Mouse (Mus musculus) liver, adult 2 months (tissue): Measurements from ENCODE around the gene Rhbdd1. TPM values are rescaled to one million over a fixed set of nuclear protein-coding genes. Genes with fewer than 3 reads are reported as not detected.

Experiments
- DNase-seq: peaks from one replicate; pipeline ENCODE4 v3.0.0-alpha.2; 2011; ENCODE audit warnings: low read depth, low spot score; ENCODE audit errors: extremely low read depth
- H3K27ac ChIP-seq: fragments of 200-500 bp; replicated peaks from 2 replicates; pipeline ENCODE4 v1.5.1; 2012; ENCODE audit warnings: low read depth, mild to moderate bottlenecking, control low read depth, inconsistent platforms, low read length; ENCODE audit not compliant: insufficient read depth
- H3K27me3 ChIP-seq: fragments of 200-500 bp; 2 replicates; pipeline ENCODE4 v1.6.1; 2012; ENCODE audit warnings: mild to moderate bottlenecking, moderate library complexity, low read length, inconsistent platforms; ENCODE audit not compliant: control insufficient read depth, insufficient read depth
- H3K36me3 ChIP-seq: fragments of 200-500 bp; 2 replicates; pipeline ENCODE4 v1.6.1; 2012; ENCODE audit warnings: low read length, inconsistent platforms; ENCODE audit not compliant: control insufficient read depth, insufficient read depth
- H3K4me1 ChIP-seq: fragments of 200-500 bp; 2 replicates; pipeline ENCODE4 v1.6.1; 2011; ENCODE audit warnings: low read length; ENCODE audit not compliant: control insufficient read depth, insufficient read depth
- H3K4me3 ChIP-seq: fragments of 200-500 bp; 2 replicates; pipeline ENCODE4 v1.5.1; 2011; ENCODE audit warnings: low read depth, mild to moderate bottlenecking, control low read depth, low read length, moderate library complexity; ENCODE audit not compliant: insufficient read depth
- H3K79me2 ChIP-seq: fragments of 200-500 bp; 2 replicates; pipeline ENCODE4 v1.6.1; 2012; ENCODE audit warnings: inconsistent platforms, mild to moderate bottlenecking, low read length, moderate library complexity; ENCODE audit not compliant: control insufficient read depth, insufficient read depth
- H3K9ac ChIP-seq: fragments of 200-500 bp; 2 replicates; pipeline ENCODE4 v1.6.1; 2012; ENCODE audit warnings: low read depth, mild to moderate bottlenecking, control low read depth, inconsistent platforms, low read length
- CTCF ChIP-seq: fragments of 200-500 bp; IDR thresholded peaks from 2 replicates; pipeline ENCODE4 v1.5.1; 2011; ENCODE audit warnings: low read depth, low read length, control low read depth
- POLR2A ChIP-seq: fragments of 200-500 bp; IDR thresholded peaks from 2 replicates; pipeline ENCODE4 v1.6.1; 2011; ENCODE audit warnings: low read length, control low read depth; ENCODE audit not compliant: insufficient read depth; ENCODE audit errors: extremely low read depth
- WGBS: fragments of 180-500 bp; shearing (Covaris S2); methylation state at CpG from one replicate; pipeline ENCODE4 v1.1.7; 2018; 5-methylcytosine and 5-hydroxymethylcytosine counted together
- polyA plus RNA-seq: library from polyadenylated mRNA; depleted of rRNA; stranded (reverse); fragments of >200 nt; gene quantifications from 2 replicates; pipeline ENCODE4 v1.2.3, GENCODE M21; 2012
- total RNA-seq: library from RNA; depleted of rRNA; stranded (reverse); fragments of >200 nt; gene quantifications from 2 replicates; pipeline ENCODE4 v1.2.3, GENCODE M21; 2014

Gene Rhbdd1
- total and polyA plus RNA-seq, 2 experiments, result 10.9 to 11.4 TPM

DNA sequence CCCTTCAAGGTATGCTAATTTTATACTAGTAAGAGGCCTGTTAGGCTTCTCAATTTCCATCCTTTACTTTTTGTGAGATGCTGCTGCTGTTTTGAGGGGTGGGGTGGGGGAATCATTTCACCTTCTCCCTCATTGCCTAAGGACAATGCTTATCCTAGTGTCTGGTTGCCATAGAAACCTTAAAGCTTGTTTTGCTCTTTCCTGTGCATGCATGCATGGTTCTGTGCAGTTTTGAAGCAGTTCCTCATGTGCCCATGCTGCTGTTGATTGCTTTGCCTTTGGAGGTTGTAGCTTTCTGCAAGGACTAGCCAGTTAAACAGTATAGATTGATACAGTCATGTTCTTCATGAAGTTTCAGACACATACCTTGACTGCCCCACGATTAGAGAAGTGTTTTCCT, 5.2 kb downstream of the Rhbdd1 start:
- Histone ChIP-seq H3K4me3 (no peak overlapping the region), H3K27ac (no peak overlapping the region), H3K36me3 (no peaks in the 10 kb centered on the region)

DNA sequence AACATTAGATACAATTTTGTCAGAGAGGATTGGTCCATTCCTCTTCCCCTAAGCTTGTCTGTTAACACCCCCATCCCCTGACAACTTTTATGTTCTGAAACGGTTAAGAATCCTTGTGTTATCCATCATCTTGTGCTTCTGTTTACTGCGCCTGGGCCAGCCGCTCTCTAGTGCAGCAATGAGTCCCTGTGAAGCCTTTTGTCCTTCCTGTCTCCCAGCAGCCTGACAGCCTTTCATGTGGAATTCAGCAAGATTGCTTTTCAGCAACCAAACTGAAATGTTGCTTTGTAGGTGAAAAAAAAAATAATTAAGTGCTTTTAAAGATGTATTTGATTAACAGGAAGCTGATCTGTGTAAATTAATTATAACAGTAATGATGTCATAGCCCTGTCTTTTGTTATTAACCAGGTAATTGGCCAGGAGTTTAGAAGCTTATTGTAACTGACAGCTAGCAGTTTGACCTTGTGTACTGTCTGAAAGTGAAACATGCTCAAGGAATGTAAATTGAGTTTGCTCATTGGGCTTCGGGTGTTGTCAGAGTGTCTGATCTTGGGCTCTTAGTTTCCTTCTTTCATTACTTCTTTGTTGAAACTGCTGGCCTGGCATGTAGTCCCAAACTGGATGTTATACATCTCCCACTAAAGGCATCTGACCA, 8.0 kb downstream of the Rhbdd1 start:
- Histone ChIP-seq H3K36me3 (no peaks in the 10 kb centered on the region), H3K4me1 (peaks cover 2% of the 10 kb centered on the region), H3K27me3 (no peaks in the 10 kb centered on the region), H3K9ac (no peak overlapping the region), H3K4me3 (no peak overlapping the region), H3K79me2 (peaks cover 20% of the 10 kb centered on the region; the same call in 1 of the 2 replicates), H3K27ac (no peak overlapping the region)
- 73% methylated on average over 4 of the region's 4 CpGs for WGBS
- DNase-seq, result no peak
- TF ChIP-seq POLR2A (no peak), CTCF (no peak)

More for the DNA sequence above, 5.2 kb downstream of the Rhbdd1 start:
- TF ChIP-seq CTCF (no peak), POLR2A (no peak)
- H3K9ac ChIP-seq, result no peak overlapping the region
- H3K4me1 ChIP-seq, result peaks cover 3% of the 10 kb centered on the region
- 83% methylated on average over 1 of the region's 1 CpGs for WGBS
- no peak for DNase-seq
- no peaks in the 10 kb centered on the region for H3K27me3 ChIP-seq
- H3K79me2 ChIP-seq, result peaks cover 20% of the 10 kb centered on the region; the same call in 1 of the 2 replicates

DNA sequence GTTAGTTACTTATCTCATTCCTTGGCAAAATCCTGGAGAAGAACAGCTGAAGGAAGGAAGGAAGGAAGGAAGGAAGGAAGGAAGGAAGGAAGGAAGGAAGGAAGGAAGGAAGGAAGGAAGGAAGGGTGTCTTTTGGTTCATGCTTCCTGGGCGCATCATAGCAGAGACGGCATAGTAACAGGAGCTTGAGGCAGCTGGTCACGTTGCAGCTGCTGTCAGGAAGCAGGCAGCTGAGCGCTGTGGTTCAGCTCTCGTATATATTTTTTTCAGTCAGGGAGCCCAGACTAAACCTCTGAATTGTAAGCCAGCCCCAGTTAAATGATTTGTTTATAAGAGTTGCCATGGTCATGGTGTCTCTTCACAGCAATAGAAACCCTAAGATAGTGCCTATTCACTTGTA, 9.9 kb downstream of the Rhbdd1 start:
- Histone ChIP-seq H3K36me3 (no peaks in the 10 kb centered on the region), H3K27me3 (no peaks in the 10 kb centered on the region), H3K79me2 (peaks cover 14% of the 10 kb centered on the region; the same call in 1 of the 2 replicates), H3K27ac (no peak overlapping the region), H3K4me1 (peaks cover 2% of the 10 kb centered on the region), H3K4me3 (no peak overlapping the region), H3K9ac (no peak overlapping the region)
- 89% methylated on average over 5 of the region's 5 CpGs for WGBS
- TF ChIP-seq POLR2A (no peak), CTCF (no peak)
- DNase-seq, result no peak

DNA sequence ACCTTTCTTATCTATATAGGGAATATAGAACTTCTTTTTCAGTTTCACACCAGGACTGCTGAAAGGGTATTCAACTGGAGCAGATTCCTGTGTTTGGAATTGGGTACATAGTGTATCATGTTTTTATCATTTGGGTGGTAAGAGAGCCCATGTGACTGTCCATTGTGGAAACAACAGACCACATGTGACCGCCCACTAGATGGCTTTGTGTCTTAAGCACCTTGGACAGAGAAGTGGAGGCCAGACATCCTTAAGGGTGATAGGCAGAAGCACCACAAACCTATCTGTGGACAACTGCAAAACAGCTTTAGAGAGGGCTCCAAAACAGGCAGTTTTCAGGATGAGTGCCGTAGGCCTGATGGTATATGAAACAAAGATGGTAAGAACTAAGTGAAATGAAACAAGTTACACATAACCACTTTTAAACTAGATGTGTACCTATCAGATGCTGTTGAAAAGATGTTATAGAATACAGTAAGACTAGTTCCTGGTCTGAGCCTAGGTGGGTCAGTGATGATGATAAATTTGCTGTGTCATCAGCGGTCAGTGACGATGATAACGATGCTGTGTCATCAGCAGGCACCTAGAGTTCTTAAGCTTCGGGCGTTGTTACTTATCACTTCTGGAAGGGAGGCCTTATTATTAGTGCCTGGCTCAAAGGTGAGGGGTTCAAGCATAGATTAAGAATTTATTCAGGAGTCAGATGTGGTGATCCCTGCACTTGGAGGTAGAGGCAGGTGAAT, 12.0 kb downstream of the Rhbdd1 start:
- Histone ChIP-seq H3K9ac (no peak overlapping the region), H3K4me1 (peaks cover 2% of the 10 kb centered on the region), H3K79me2 (peaks cover 8% of the 10 kb centered on the region; the same call in 1 of the 2 replicates), H3K36me3 (no peaks in the 10 kb centered on the region), H3K4me3 (no peak overlapping the region), H3K27ac (no peak overlapping the region), H3K27me3 (no peaks in the 10 kb centered on the region)
- no peak for DNase-seq
- no peak for TF ChIP-seq POLR2A
- no peak for TF ChIP-seq CTCF
- 95% methylated on average over 7 of the region's 7 CpGs for WGBS

DNA sequence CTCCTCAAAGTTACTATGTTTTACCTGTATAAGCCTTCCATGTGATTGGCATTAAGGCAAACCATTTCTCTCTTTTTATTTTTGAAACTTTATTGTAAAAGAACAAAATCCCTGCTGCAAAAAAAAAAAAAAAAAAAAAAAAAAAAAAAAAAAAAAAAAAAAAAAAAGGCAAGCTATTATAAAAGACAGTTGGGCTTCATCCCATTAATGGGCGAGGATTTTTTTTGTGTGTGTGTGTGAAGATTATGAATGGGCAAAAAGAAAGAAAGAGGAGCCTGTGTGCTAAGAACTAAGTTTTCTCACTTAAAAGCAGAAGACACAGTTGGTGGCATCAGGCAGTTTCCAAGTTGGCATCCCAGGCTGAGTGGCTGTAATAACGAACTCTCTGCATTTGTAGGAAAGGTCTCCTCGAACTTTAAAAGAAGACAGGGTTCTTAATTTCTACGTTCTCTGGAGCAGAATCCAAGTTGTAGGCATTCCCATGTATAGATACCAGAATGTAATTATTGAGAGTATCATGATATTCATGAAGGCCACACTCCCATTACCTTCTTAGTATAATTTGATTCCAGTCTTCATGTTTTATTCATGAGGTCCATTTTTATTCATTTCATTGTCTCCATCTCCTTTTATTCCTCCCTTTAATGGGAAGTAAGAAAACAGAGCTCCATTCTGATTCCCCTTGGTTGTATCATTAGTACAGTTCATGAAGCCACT, 13.1 kb downstream of the Rhbdd1 start:
- H3K4me1 ChIP-seq, result peaks cover 2% of the 10 kb centered on the region
- H3K9ac ChIP-seq, result no peak overlapping the region
- H3K27ac ChIP-seq, result no peak overlapping the region
- peaks cover 8% of the 10 kb centered on the region; the same call in 1 of the 2 replicates for H3K79me2 ChIP-seq
- no peak for DNase-seq
- no peaks in the 10 kb centered on the region for H3K27me3 ChIP-seq
- no peak overlapping the region for H3K4me3 ChIP-seq
- TF ChIP-seq POLR2A, result no peak
- H3K36me3 ChIP-seq, result no peaks in the 10 kb centered on the region
- WGBS, result 91% methylated on average over 4 of the region's 4 CpGs

DNA sequence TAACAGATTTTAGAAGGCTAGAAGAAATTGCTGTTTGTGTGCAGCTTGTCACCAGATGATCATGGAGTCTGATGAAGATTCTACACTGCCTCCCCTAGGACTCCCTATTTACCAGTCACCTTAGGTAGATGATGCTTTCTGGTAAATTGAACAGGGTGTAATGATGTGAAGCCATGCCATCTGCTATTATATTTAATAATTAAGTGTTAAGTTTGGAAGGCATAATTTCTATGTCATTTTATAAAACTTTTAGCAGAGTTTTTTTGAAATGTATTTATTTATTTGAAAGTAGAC, 13.6 kb downstream of the Rhbdd1 start:
- no peak for DNase-seq
- peaks cover 8% of the 10 kb centered on the region; the same call in 1 of the 2 replicates for H3K79me2 ChIP-seq
- no peak overlapping the region for H3K9ac ChIP-seq
- H3K27ac ChIP-seq, result no peak overlapping the region
- TF ChIP-seq POLR2A (no peak), CTCF (no peak)
- H3K27me3 ChIP-seq, result no peaks in the 10 kb centered on the region
- no peaks in the 10 kb centered on the region for H3K36me3 ChIP-seq
- H3K4me1 ChIP-seq, result peaks cover 2% of the 10 kb centered on the region; the same call in 1 of the 2 replicates
- no peak overlapping the region for H3K4me3 ChIP-seq
